Mouse (Mus musculus): Measurements from ENCODE around the gene Ginm1. TPM values are rescaled to one million over a fixed set of nuclear protein-coding genes. Genes with fewer than 3 reads are reported as not detected.
A peak's percentile ranks its signal among the peaks of the same experiment; 100 is the strongest.

The Ginm1 gene
- total RNA-seq (2014; rRNA removed; ENCODE audit: low replicate concordance) (26.4 and 47.3 TPM in 2 replicates), polyA plus RNA-seq (2015; fragmentation: Nextera tagmentation; extraction: Ambion mirVana) (107 TPM in 2 replicates)

- DNase-seq (ENCODE audit: low spot score): peak; percentile 90
- Histone ChIP-seq H3K4me3 (ENCODE audit: low read depth, low read length) (peak within 1 kb of the TSS; percentile 70), H3K27me3 (ENCODE audit: control insufficient read depth, insufficient read depth, low read length) (no peaks in the 10 kb centered on the region), H3K4me2 (ENCODE audit: low read depth, low read length) (peak within 1 kb of the TSS; percentile 72), H3K27ac (ENCODE audit: low read depth) (peak within 1 kb of the TSS; percentile 68), H3K36me3 (replicated peaks; ENCODE audit: control insufficient read depth, insufficient read depth, low read length) (peaks cover 27% of the 10 kb centered on the region), H3K9ac (replicated peaks; ENCODE audit: low read depth, low read length) (peak within 1 kb of the TSS; percentile 83), H3K9me3 (replicated peaks; ENCODE audit: control insufficient read depth, low read length) (no peaks in the 10 kb centered on the region), H3K4me1 (ENCODE audit: control insufficient read depth, insufficient read depth) (peaks cover 10% of the 10 kb centered on the region)
- WGBS: under 1% methylated on average over 52 of the region's 52 CpGs
- TF ChIP-seq EP300 (IDR thresholded peaks at IDR 0.05; ENCODE audit: low read depth) (no peak), CTCF (IDR thresholded peaks at IDR 0.05; ENCODE audit: low read depth) (no peak)
- ATAC-seq (ENCODE audit: insufficient read depth, low read depth): peak; percentile 96
Observed at GRCm38 (mm10) chr10:7792751-7793385, at the start of gene Ginm1, which contains the start of gene Ppil4. TSS of gene Ginm1 (minus strand) at chr10:7792824. TSS of gene Ppil4 (plus strand) at chr10:7792891.

- TF ChIP-seq CTCF (IDR thresholded peaks at IDR 0.05; ENCODE audit: low read depth) (no peak), EP300 (IDR thresholded peaks at IDR 0.05; ENCODE audit: low read depth) (no peak)
- peak overlapping the region; percentile 50 for H3K4me2 ChIP-seq (ENCODE audit: low read depth, low read length)
- DNase-seq (ENCODE audit: low spot score) (peak; percentile 94), ATAC-seq (ENCODE audit: insufficient read depth, low read depth) (peak; percentile 94)
- H3K9me3 ChIP-seq (replicated peaks; ENCODE audit: control insufficient read depth, low read length): no peaks in the 10 kb centered on the region
- H3K27ac ChIP-seq (ENCODE audit: low read depth): peak overlapping the region; percentile 83
- 0 out of 2 replicates have a peak overlapping the region, but pooled peaks have one; percentile 46 for H3K9ac ChIP-seq (replicated peaks; ENCODE audit: low read depth, low read length)
- H3K4me1 ChIP-seq (ENCODE audit: control insufficient read depth, insufficient read depth): peaks cover 12% of the 10 kb centered on the region
- 5% methylated on average over 14 of the region's 14 CpGs for WGBS
- H3K4me3 ChIP-seq (ENCODE audit: low read depth, low read length): peak overlapping the region; percentile 22
- H3K27me3 ChIP-seq (ENCODE audit: control insufficient read depth, insufficient read depth, low read length): no peaks in the 10 kb centered on the region; the same call in 1 of the 2 replicates
- no peaks in the 10 kb centered on the region for H3K36me3 ChIP-seq (replicated peaks; ENCODE audit: control insufficient read depth, insufficient read depth, low read length)
Observed at GRCm38 (mm10) chr10:7841571-7842080, 49.0 kb upstream of the Ginm1 start.

GRCm38 (mm10) chr10:7840785-7841184 is 48.2 kb upstream of the Ginm1 start:
- 61% methylated on average over 3 of the region's 3 CpGs for WGBS
- H3K9ac ChIP-seq (replicated peaks; ENCODE audit: low read depth, low read length): no peak overlapping the region

GRCm38 (mm10) chr10:7840353-7840733 is 47.7 kb upstream of the Ginm1 start:
- Histone ChIP-seq H3K4me3 (ENCODE audit: low read depth, low read length) (no peak overlapping the region), H3K27me3 (ENCODE audit: control insufficient read depth, insufficient read depth, low read length) (no peaks in the 10 kb centered on the region; the same call in 1 of the 2 replicates), H3K4me1 (ENCODE audit: control insufficient read depth, insufficient read depth) (peaks cover 12% of the 10 kb centered on the region), H3K9me3 (replicated peaks; ENCODE audit: control insufficient read depth, low read length) (no peaks in the 10 kb centered on the region), H3K36me3 (replicated peaks; ENCODE audit: control insufficient read depth, insufficient read depth, low read length) (no peaks in the 10 kb centered on the region), H3K27ac (ENCODE audit: low read depth) (no peak overlapping the region), H3K4me2 (ENCODE audit: low read depth, low read length) (no peak overlapping the region), H3K9ac (replicated peaks; ENCODE audit: low read depth, low read length) (no peak overlapping the region)
- TF ChIP-seq CTCF (IDR thresholded peaks at IDR 0.05; ENCODE audit: low read depth) (no peak), EP300 (IDR thresholded peaks at IDR 0.05; ENCODE audit: low read depth) (no peak)
- ATAC-seq (ENCODE audit: insufficient read depth, low read depth) (no peak), DNase-seq (ENCODE audit: low spot score) (no peak)
- 81% methylated on average over 2 of the region's 2 CpGs for WGBS

More at GRCm38 (mm10) chr10:7840785-7841184, 48.2 kb upstream of the Ginm1 start:
- no peaks in the 10 kb centered on the region for H3K9me3 ChIP-seq (replicated peaks; ENCODE audit: control insufficient read depth, low read length)
- no peak overlapping the region for H3K4me3 ChIP-seq (ENCODE audit: low read depth, low read length)
- TF ChIP-seq EP300 (IDR thresholded peaks at IDR 0.05; ENCODE audit: low read depth) (no peak), CTCF (IDR thresholded peaks at IDR 0.05; ENCODE audit: low read depth) (no peak)
- H3K4me1 ChIP-seq (ENCODE audit: control insufficient read depth, insufficient read depth): peaks cover 12% of the 10 kb centered on the region
- ATAC-seq (ENCODE audit: insufficient read depth, low read depth): no peak
- H3K27ac ChIP-seq (ENCODE audit: low read depth): peak overlapping the region; percentile 83; the same call in 1 of the 2 replicates
- no peaks in the 10 kb centered on the region for H3K36me3 ChIP-seq (replicated peaks; ENCODE audit: control insufficient read depth, insufficient read depth, low read length)
- H3K27me3 ChIP-seq (ENCODE audit: control insufficient read depth, insufficient read depth, low read length): no peaks in the 10 kb centered on the region; the same call in 1 of the 2 replicates
- no peak overlapping the region for H3K4me2 ChIP-seq (ENCODE audit: low read depth, low read length)
- DNase-seq (ENCODE audit: low spot score): no peak

GRCm38 (mm10) chr10:7839551-7840352 is 47.1 kb upstream of the Ginm1 start:
- no peak for TF ChIP-seq EP300 (IDR thresholded peaks at IDR 0.05; ENCODE audit: low read depth)
- TF ChIP-seq CTCF (IDR thresholded peaks at IDR 0.05; ENCODE audit: low read depth): no peak
- Histone ChIP-seq H3K9ac (replicated peaks; ENCODE audit: low read depth, low read length) (no peak overlapping the region), H3K4me2 (ENCODE audit: low read depth, low read length) (no peak overlapping the region), H3K27ac (ENCODE audit: low read depth) (no peak overlapping the region), H3K36me3 (replicated peaks; ENCODE audit: control insufficient read depth, insufficient read depth, low read length) (no peaks in the 10 kb centered on the region), H3K27me3 (ENCODE audit: control insufficient read depth, insufficient read depth, low read length) (no peaks in the 10 kb centered on the region; the same call in 1 of the 2 replicates), H3K9me3 (replicated peaks; ENCODE audit: control insufficient read depth, low read length) (no peaks in the 10 kb centered on the region), H3K4me3 (ENCODE audit: low read depth, low read length) (no peak overlapping the region), H3K4me1 (ENCODE audit: control insufficient read depth, insufficient read depth) (peaks cover 12% of the 10 kb centered on the region)
- no peak for ATAC-seq (ENCODE audit: insufficient read depth, low read depth)
- DNase-seq (ENCODE audit: low spot score): no peak
- WGBS: 72% methylated on average over 22 of the region's 22 CpGs
